Mouse (Mus musculus) neural tube, embryonic 13.5 days (tissue): ENCODE data around the gene Washc2. TPM values are rescaled to one million over a fixed set of nuclear protein-coding genes. Genes with fewer than 3 reads are reported as not detected.

Experiments used
- polyA plus RNA-seq: library from polyadenylated mRNA; unstranded; fragments of >200 nt; fragmentation: Nextera tagmentation; extraction: Ambion mirVana; gene quantifications from 2 replicates; pipeline ENCODE4 v1.2.1, GENCODE M21; 2015

Washc2 gene
- polyA plus RNA-seq, 1 experiment from 2014 or later = 65.1 TPM

Other genes starting within 250 kb of the Washc2 start
- 13.5 and 17.8 TPM in 2 replicates for gene Plxnd1, start 213.0 kb upstream of the Washc2 start, polyA plus RNA-seq
- 32.1 and 32.4 TPM in 2 replicates for gene Tmcc1, start 14.6 kb upstream of the Washc2 start, polyA plus RNA-seq
- gene Zfand4, start 56.2 kb downstream of the Washc2 start, polyA plus RNA-seq = 5.4 and 6.5 TPM in 2 replicates
- gene March8, start 130.0 kb downstream of the Washc2 start, polyA plus RNA-seq = 58.1 and 58.7 TPM in 2 replicates